Comparison of ENCODE assay signal across 17 mouse cellular contexts in the genomic region with DNA sequence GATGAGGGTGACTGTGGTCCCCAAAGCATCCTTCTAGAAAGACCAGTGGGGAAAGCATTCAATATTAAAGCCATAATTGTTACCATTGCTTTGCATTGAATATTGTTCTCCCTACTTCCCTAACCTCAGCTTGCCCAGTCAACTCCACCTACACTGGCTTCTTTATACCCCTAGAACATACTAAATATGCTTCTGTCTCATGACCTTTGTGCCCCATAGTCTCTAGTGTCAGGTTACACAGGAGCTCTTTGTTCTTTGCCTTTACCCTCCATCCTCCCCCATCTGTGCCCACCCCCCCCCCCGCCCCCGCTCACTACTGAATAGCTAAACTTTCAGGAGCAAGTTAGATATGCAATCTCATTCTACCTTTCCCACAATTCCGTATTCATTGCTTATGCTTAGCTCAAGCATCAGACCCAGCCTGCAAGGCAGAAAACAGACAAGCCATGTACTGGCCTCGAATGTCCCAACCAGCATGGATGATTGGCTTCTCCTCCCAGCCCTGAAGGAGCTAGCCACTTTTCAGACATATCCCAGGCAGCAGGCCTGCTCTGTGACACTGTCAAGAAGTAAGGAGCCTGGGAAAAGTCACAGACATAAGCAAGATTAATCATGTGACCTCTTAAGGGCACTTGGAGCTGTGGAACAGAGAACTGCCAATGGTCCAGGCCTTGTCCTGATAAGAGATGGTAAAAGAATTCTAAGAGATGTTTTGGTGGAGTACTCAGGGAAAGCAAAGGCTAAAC.
DNase-seq lines count a peak whose midpoint lies in the region; ATAC-seq and TF ChIP-seq lines count a peak whose summit lies in the region.
"Had no signal": no experiment of that assay in that cellular context is flagged by ENCODE, and none has a peak within 500 bp of the region (broad histone marks: within the 10 kb centered on the region; RNA-seq: fewer than 3 reads in every experiment).

No protein-coding gene starts in this region.

- H3K4me2 ChIP-seq in heart, embryonic 13.5 days: no peak overlapping the region
- no peak overlapping the region for H3K4me2 ChIP-seq in stomach, embryonic 14.5 days (replicated peaks; ENCODE audit: low read depth, low read length)
- H3K4me2 ChIP-seq in stomach, postnatal 0 days (replicated peaks; ENCODE audit: low read depth): no peak overlapping the region
- H3K4me2 ChIP-seq in intestine, postnatal 0 days (replicated peaks; ENCODE audit: low read depth): no peak overlapping the region
- H3K4me2 ChIP-seq: heart, embryonic 11.5 days; hindbrain, embryonic 15.5 days; lung, embryonic 15.5 days; neural tube, embryonic 13.5 days had no signal

- peaks cover 12% of the 10 kb centered on the region for H3K4me1 ChIP-seq in heart, embryonic 13.5 days
- H3K4me1 ChIP-seq in stomach, embryonic 14.5 days (ENCODE audit: control insufficient read depth, insufficient read depth, low read length): peaks cover 3% of the 10 kb centered on the region; the same call in 1 of the 2 replicates
- H3K4me1 ChIP-seq in stomach, postnatal 0 days (replicated peaks; ENCODE audit: control insufficient read depth, insufficient read depth): no peaks in the 10 kb centered on the region
- H3K4me1 ChIP-seq in intestine, postnatal 0 days (replicated peaks; ENCODE audit: control insufficient read depth, insufficient read depth, low read length): no peaks in the 10 kb centered on the region
- H3K4me1 ChIP-seq: hindbrain, embryonic 15.5 days; lung, embryonic 15.5 days; neural tube, embryonic 13.5 days had no signal

- H3K36me3 ChIP-seq in heart, embryonic 13.5 days: no peaks in the 10 kb centered on the region
- H3K36me3 ChIP-seq in stomach, embryonic 14.5 days (ENCODE audit: control insufficient read depth, insufficient read depth, low read length): no peaks in the 10 kb centered on the region
- no peaks in the 10 kb centered on the region for H3K36me3 ChIP-seq in stomach, postnatal 0 days (ENCODE audit: control insufficient read depth, insufficient read depth, low read length)
- H3K36me3 ChIP-seq in intestine, postnatal 0 days (ENCODE audit: control insufficient read depth, insufficient read depth): no peaks in the 10 kb centered on the region
- H3K36me3 ChIP-seq: hindbrain, embryonic 15.5 days; lung, embryonic 15.5 days; neural tube, embryonic 13.5 days had no signal

- no peak overlapping the region for H3K4me3 ChIP-seq in heart, embryonic 13.5 days
- H3K4me3 ChIP-seq in stomach, embryonic 14.5 days (ENCODE audit: low read depth, low read length): no peak overlapping the region
- H3K4me3 ChIP-seq in stomach, postnatal 0 days (ENCODE audit: low read depth, low read length): no peak overlapping the region
- no peak overlapping the region for H3K4me3 ChIP-seq in intestine, postnatal 0 days (ENCODE audit: low read depth, low read length)
- H3K4me3 ChIP-seq: hindbrain, embryonic 15.5 days; lung, embryonic 15.5 days; neural tube, embryonic 13.5 days had no signal

- no peak for DNase-seq in heart, postnatal 36 days
- DNase-seq in stomach, postnatal 0 days (ENCODE audit: low spot score): no peak
- DNase-seq in right cerebral cortex, postnatal 25 days: no peak
- DNase-seq in B cell, adult 2 months: no peak
- no peak for DNase-seq in thymus, postnatal 25 days
- DNase-seq: cerebellum, adult 11 months; cerebellum, postnatal 25 days; gastrocnemius, postnatal 10 days; liver had no signal

- TF ChIP-seq CTCF in stomach, postnatal 0 days (IDR thresholded peaks at IDR 0.05; ENCODE audit: low read depth): no peak
- no peak for TF ChIP-seq CTCF in intestine, postnatal 0 days (IDR thresholded peaks at IDR 0.05; ENCODE audit: low read depth)

- intact Hi-C loops in heart, postnatal 36 days (cut with DNase I): no loop called here

- peak overlapping the region; percentile 17; the same call in 1 of the 2 replicates for H3K27ac ChIP-seq in heart, embryonic 13.5 days (replicated peaks)
- no peak overlapping the region for H3K27ac ChIP-seq in stomach, embryonic 14.5 days (ENCODE audit: low read length)
- no peak overlapping the region for H3K27ac ChIP-seq in stomach, postnatal 0 days (replicated peaks)
- H3K27ac ChIP-seq in intestine, postnatal 0 days (ENCODE audit: low read depth, low read length): no peak overlapping the region
- H3K27ac ChIP-seq: hindbrain, embryonic 15.5 days; lung, embryonic 15.5 days; neural tube, embryonic 13.5 days had no signal

- 42% methylated on average over 4 of the region's 4 CpGs for whole genome bisulfite sequencing in heart, embryonic 13.5 days
- WGBS in stomach, embryonic 14.5 days: 42% methylated on average over 4 of the region's 4 CpGs
- 46% methylated on average over 4 of the region's 4 CpGs for WGBS in stomach, postnatal 0 days
- WGBS in intestine, postnatal 0 days: 25% methylated on average over 4 of the region's 4 CpGs

- TF ChIP-seq EP300 in stomach, postnatal 0 days (optimal IDR thresholded peaks at IDR 0.05): no peak

- no peaks in the 10 kb centered on the region for H3K9me3 ChIP-seq in heart, embryonic 13.5 days
- H3K9me3 ChIP-seq in stomach, embryonic 14.5 days (ENCODE audit: control insufficient read depth, low read depth, low read length): no peaks in the 10 kb centered on the region
- H3K9me3 ChIP-seq in stomach, postnatal 0 days (ENCODE audit: control insufficient read depth, low read length): no peaks in the 10 kb centered on the region
- no peaks in the 10 kb centered on the region for H3K9me3 ChIP-seq in intestine, postnatal 0 days (ENCODE audit: control insufficient read depth)
- H3K9me3 ChIP-seq: hindbrain, embryonic 15.5 days; lung, embryonic 15.5 days; neural tube, embryonic 13.5 days had no signal

- H3K27me3 ChIP-seq in heart, embryonic 13.5 days (replicated peaks): no peaks in the 10 kb centered on the region
- H3K27me3 ChIP-seq in stomach, embryonic 14.5 days (ENCODE audit: control insufficient read depth, insufficient read depth, low read length): no peaks in the 10 kb centered on the region
- no peaks in the 10 kb centered on the region for H3K27me3 ChIP-seq in stomach, postnatal 0 days (ENCODE audit: control insufficient read depth, insufficient read depth, low read length)
- no peaks in the 10 kb centered on the region for H3K27me3 ChIP-seq in intestine, postnatal 0 days (replicated peaks; ENCODE audit: control insufficient read depth, insufficient read depth, low read length)
- H3K27me3 ChIP-seq: hindbrain, embryonic 15.5 days; lung, embryonic 15.5 days; neural tube, embryonic 13.5 days had no signal

- H3K9ac ChIP-seq in heart, embryonic 13.5 days: no peak overlapping the region
- H3K9ac ChIP-seq in stomach, embryonic 14.5 days (replicated peaks; ENCODE audit: low read depth, low read length): no peak overlapping the region
- no peak overlapping the region for H3K9ac ChIP-seq in stomach, postnatal 0 days (ENCODE audit: low read length)
- no peak overlapping the region for H3K9ac ChIP-seq in intestine, postnatal 0 days (ENCODE audit: low read depth, low read length)
- H3K9ac ChIP-seq: hindbrain, embryonic 15.5 days; lung, embryonic 15.5 days; neural tube, embryonic 13.5 days had no signal

- no peak for ATAC-seq in heart, embryonic 13.5 days (ENCODE audit: extremely low read depth, insufficient number of reproducible peaks, low FRiP score, low TSS enrichment)
- 0 out of 2 replicates have a peak, but pooled peaks have one; percentile 33 for ATAC-seq in stomach, embryonic 14.5 days (ENCODE audit: insufficient number of reproducible peaks, insufficient read depth, low FRiP score, low read depth)
- no peak for ATAC-seq in stomach, postnatal 0 days (ENCODE audit: low FRiP score, low TSS enrichment)
- ATAC-seq in intestine, postnatal 0 days: 0 out of 2 replicates have a peak, but pooled peaks have one; percentile 36
- ATAC-seq: forebrain, embryonic 16.5 days had no signal

Comparison
In these comparisons a context has a peak if more than half of its experiments do, and no peak if none do; other contexts are left out.
1. ATAC-seq: peak in stomach, embryonic 14.5 days (single experiment) and intestine, postnatal 0 days (single experiment); none in heart, embryonic 13.5 days (single experiment) and stomach, postnatal 0 days (single experiment).